Mouse (Mus musculus): ENCODE measurements around the gene Sult2a3. TPM values are rescaled to one million over a fixed set of nuclear protein-coding genes. Genes with fewer than 3 reads are reported as not detected.
"Not testable (repeated sequence)": the region's sequence is repeated elsewhere in the genome, so short reads cannot be mapped to it uniquely, and the experiment has no call there.

The Sult2a3 gene
- not detected in 2 replicates for polyA plus RNA-seq (2015; fragmentation: Nextera tagmentation; extraction: Ambion mirVana)

DNA sequence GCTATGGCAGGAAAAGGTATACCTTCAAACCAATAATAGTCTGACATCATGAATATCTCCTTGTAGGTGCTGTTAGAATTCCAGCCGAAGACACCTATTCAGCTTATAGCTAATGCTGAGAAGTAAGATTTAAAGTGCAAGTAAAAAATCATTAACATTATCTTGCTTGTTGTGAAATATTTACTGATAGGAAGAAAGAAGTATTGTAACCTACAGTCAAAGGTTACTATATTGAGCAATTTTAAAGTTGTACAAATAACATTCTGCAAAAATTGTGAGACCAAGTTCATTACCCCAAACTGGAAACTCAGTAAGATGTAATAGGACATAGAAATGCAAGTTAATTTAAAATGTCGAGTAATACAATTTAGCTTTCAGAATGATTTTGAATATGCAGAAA is at the start of gene Sult2a3:
Sult2a3 (minus strand) TSS at position 101 of the 400 bp plus-strand sequence.
- WGBS = 89% methylated on average over 2 of the region's 2 CpGs
- peaks cover 4% of the 10 kb centered on the region; the same call in 1 of the 2 replicates for H3K9me3 ChIP-seq (replicated peaks)
- no peak within 1 kb of the TSS for H3K4me2 ChIP-seq
- H3K27ac ChIP-seq (replicated peaks) = no peak within 1 kb of the TSS
- no peak for ATAC-seq (ENCODE audit: low FRiP score)
- H3K36me3 ChIP-seq = no peaks in the 10 kb centered on the region
- H3K27me3 ChIP-seq (replicated peaks) = no peaks in the 10 kb centered on the region
- no peak within 1 kb of the TSS for H3K9ac ChIP-seq (replicated peaks)
- no peak within 1 kb of the TSS for H3K4me3 ChIP-seq (replicated peaks)
- no peaks in the 10 kb centered on the region for H3K4me1 ChIP-seq

DNA sequence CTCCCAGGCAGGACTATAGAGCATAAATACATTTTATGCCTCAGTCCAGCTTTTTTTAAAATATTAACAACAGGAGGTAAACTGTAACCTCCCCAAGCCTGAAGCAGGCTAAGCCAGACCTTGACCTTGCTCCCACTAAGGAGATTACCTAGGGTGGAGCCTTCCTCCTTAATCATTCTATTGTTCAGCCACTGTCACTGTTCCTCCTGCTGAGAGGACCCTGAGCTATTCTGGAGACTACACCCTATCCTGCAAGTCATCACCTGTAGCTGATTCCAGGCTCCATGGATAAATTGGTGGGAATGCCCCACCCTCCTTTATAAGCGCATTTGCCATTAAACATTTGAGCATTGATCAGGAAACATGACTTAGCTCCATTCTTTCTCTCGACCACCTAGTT is 2.4 kb downstream of the Sult2a3 start:
- Histone ChIP-seq H3K27ac (replicated peaks) (no peak overlapping the region), H3K4me2 (no peak overlapping the region), H3K9ac (replicated peaks) (no peak overlapping the region), H3K36me3 (no peaks in the 10 kb centered on the region), H3K9me3 (replicated peaks) (peaks cover 2% of the 10 kb centered on the region; the same call in 1 of the 2 replicates), H3K4me1 (no peaks in the 10 kb centered on the region), H3K27me3 (replicated peaks) (no peaks in the 10 kb centered on the region), H3K4me3 (replicated peaks) (no peak overlapping the region)
- WGBS = 80% methylated on average over 2 of the region's 2 CpGs
- ATAC-seq (ENCODE audit: low FRiP score) = no peak

DNA sequence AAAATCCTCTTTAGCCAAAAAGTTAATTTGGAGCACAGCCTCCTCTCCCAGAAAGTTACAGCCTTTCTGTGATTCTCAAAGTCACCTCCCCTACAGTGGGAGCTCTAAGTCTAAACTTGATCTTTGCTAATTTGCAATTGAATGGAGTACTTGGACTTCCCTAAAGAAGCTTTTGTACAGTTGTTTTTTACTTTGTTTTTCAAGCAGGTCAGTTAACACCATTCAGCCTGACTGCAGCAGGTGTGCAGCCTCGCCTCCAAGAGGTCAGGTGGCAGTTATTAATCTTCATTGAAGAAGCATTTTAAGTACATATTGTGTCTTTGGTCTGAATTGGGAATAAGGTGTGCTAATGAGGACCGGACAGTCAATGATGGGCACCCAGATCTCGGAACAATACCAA is 3.0 kb downstream of the Sult2a3 start:
- H3K27ac ChIP-seq (replicated peaks); H3K36me3 ChIP-seq; H3K4me3 ChIP-seq (replicated peaks); H3K4me2 ChIP-seq; ATAC-seq (ENCODE audit: low FRiP score); H3K27me3 ChIP-seq (replicated peaks); H3K9me3 ChIP-seq (replicated peaks); H3K4me1 ChIP-seq; H3K9ac ChIP-seq (replicated peaks): not testable (repeated sequence)
- WGBS = 69% methylated on average over 3 of the region's 3 CpGs

DNA sequence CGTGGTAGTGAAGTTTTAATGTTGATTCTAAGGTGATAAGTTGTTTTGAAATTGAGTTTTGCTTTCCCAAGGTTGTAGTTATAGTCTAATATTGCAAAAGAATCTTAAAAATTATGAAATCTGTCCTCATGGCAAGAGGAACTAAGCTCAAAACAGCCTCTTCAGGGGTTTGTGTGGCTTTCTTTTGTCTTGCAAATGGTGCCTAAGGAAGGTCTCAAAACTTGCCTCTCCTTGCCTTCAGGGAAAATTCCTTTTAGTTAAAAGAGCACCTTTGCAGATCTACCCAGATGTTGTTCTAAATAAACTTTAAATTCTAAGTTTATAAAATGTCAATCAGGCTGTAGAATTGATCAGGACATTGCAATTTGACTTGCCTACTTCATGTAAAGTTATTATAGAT is 6.1 kb downstream of the Sult2a3 start:
- no peak overlapping the region for H3K4me3 ChIP-seq (replicated peaks)
- H3K4me1 ChIP-seq = no peaks in the 10 kb centered on the region
- no peaks in the 10 kb centered on the region for H3K27me3 ChIP-seq (replicated peaks)
- H3K9me3 ChIP-seq (replicated peaks) = peaks cover 2% of the 10 kb centered on the region; the same call in 1 of the 2 replicates
- H3K27ac ChIP-seq (replicated peaks) = no peak overlapping the region
- no peak overlapping the region for H3K9ac ChIP-seq (replicated peaks)
- ATAC-seq (ENCODE audit: low FRiP score) = no peak
- no peaks in the 10 kb centered on the region for H3K36me3 ChIP-seq
- H3K4me2 ChIP-seq = no peak overlapping the region
- 38% methylated on average over 1 of the region's 1 CpGs for WGBS

DNA sequence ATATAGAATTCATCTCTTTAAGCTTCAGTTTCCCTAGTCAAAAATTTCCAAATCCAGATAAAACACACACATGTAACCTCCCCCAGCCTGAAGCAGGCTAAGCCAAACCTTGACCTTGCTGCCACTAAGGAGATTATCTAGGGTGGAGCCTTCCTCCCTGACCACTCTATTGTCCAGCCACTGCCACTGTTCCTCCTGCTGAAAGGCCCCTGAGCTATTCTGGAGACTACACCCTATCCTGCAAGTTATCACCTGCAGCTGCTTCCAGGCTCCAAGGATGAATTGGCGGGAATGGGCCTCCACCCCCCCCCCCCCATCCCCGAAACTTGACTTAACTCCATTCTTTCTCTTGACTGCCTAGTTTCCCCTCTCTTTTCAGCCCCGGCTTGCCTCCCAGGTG is 8.4 kb downstream of the Sult2a3 start:
- not testable (repeated sequence) for H3K4me1 ChIP-seq; H3K27ac ChIP-seq (replicated peaks); H3K9ac ChIP-seq (replicated peaks); H3K4me2 ChIP-seq; H3K9me3 ChIP-seq (replicated peaks); H3K36me3 ChIP-seq; H3K4me3 ChIP-seq (replicated peaks); ATAC-seq (ENCODE audit: low FRiP score); H3K27me3 ChIP-seq (replicated peaks)
- WGBS = 75% methylated on average over 3 of the region's 3 CpGs

DNA sequence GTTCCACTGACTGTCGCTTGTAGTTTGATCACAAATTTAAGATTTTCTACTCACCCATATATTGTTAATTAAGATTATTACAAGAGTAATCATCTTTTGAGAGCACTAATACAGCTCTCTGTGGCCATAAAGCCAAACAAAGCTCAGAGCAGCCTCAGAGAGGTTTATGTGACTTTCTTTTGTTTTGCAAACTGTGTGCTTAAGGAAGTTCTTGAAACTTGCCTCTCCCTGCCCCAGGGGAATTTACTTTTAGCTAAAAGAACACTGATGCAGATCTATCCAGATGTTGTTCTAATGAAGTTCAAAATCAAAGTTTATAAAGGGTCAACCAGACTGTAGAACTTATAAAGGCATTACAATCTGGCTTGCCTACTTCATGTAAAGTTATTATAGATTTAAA is 75.0 kb downstream of the Sult2a3 start:
- H3K9me3 ChIP-seq (replicated peaks); H3K4me2 ChIP-seq; H3K27me3 ChIP-seq (replicated peaks); ATAC-seq (ENCODE audit: low FRiP score); H3K4me3 ChIP-seq (replicated peaks); H3K4me1 ChIP-seq; H3K36me3 ChIP-seq; H3K27ac ChIP-seq (replicated peaks); H3K9ac ChIP-seq (replicated peaks): not testable (repeated sequence)
- 57% methylated on average over 1 of the region's 1 CpGs for WGBS

DNA sequence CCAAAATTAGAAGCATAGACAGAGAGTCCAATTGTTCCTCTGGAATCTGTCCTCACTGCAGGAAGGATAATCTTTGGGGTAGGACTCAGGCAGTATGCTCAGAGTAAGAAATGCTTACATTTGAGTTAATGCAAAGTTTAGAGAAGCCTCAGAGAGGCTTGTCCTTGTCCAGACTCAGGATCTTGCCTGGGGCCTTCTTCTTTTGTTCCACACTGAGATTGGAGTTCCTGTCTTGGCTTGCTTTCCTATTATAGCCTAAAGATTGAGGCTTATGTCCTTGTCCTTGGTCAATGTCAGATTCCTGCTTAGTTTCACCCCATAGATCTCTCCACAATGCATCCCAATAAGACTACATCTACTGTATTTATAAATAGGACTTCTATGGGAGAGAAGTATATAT is 92.0 kb downstream of the Sult2a3 start:
- H3K4me2 ChIP-seq; ATAC-seq (ENCODE audit: low FRiP score); H3K27ac ChIP-seq (replicated peaks); H3K9ac ChIP-seq (replicated peaks); H3K9me3 ChIP-seq (replicated peaks); H3K4me1 ChIP-seq; H3K4me3 ChIP-seq (replicated peaks); H3K36me3 ChIP-seq; H3K27me3 ChIP-seq (replicated peaks): not testable (repeated sequence)

Other genes starting within 250 kb of the Sult2a3 start
- not detected in 2 replicates for gene Sult2a4, start 133.4 kb downstream of the Sult2a3 start, polyA plus RNA-seq (2015; fragmentation: Nextera tagmentation; extraction: Ambion mirVana)
- not detected in 2 replicates for gene Sult2a6, start 131.8 kb upstream of the Sult2a3 start, polyA plus RNA-seq (2015; fragmentation: Nextera tagmentation; extraction: Ambion mirVana)
- gene Obox8, start 210.5 kb upstream of the Sult2a3 start, polyA plus RNA-seq (2015; fragmentation: Nextera tagmentation; extraction: Ambion mirVana) = not detected in 2 replicates

All from neural tube, embryonic 15.5 days (tissue).